ENCODE assay signal across 10 mouse cellular contexts in the genomic region with DNA sequence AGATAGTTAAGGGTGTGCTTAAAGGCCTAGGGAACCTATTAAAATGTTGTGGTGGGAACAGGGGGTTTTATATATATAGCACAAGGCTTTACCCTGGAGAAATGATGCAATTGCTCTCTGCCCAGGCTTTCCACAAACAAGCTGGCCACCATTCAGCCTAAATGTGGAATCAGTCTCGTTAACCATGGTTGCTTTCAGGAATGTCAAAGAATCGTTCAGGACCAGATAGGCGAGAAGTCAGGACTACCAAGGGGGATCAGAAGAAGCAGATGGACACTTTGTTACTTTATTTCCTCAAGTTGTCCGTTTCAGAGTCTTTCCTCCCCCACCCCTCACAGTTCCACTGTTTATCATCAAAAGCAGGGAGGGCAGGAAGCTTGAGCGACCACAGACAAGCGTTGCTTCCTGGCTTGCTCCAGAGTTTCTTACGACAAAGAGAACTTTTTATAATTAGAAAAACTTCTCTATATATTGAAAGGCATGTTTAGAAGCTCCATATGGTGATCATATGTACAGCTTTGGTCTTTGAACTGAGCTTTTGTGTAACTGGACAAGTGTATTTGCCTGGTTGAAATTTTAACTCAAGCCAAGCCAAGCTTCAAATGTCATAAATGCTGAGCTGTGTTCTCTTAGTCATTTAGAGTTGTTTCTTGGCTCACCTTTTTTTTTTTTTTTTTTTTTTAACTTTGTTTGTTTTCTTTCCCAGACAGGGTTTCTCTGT. TPM values are rescaled to one million over a fixed set of nuclear protein-coding genes. Genes with fewer than 3 reads are reported as not detected.
DNase-seq lines count a peak whose midpoint lies in the region; ATAC-seq and TF ChIP-seq lines count a peak whose summit lies in the region.
"Had no signal": no experiment of that assay in that cellular context is flagged by ENCODE, and none has a peak within 500 bp of the region (broad histone marks: within the 10 kb centered on the region; RNA-seq: fewer than 3 reads in every experiment).

No protein-coding gene starts in this region.

- H3K27ac ChIP-seq in kidney, postnatal 0 days: peak overlapping the region; percentile 70
- peak overlapping the region; percentile 72 for H3K27ac ChIP-seq in embryonic facial prominence, embryonic 13.5 days
- H3K27ac ChIP-seq in liver, embryonic 16.5 days (ENCODE audit: low read length): peak overlapping the region; percentile 61
- H3K27ac ChIP-seq in forebrain, embryonic 15.5 days (replicated peaks): no peak overlapping the region

- peak overlapping the region; percentile 5; the same call in 1 of the 2 replicates for H3K9ac ChIP-seq in kidney, postnatal 0 days (ENCODE audit: low read depth, low read length)
- 0 out of 2 replicates have a peak overlapping the region, but pooled peaks have one; percentile 40 for H3K9ac ChIP-seq in embryonic facial prominence, embryonic 13.5 days
- no peak overlapping the region for H3K9ac ChIP-seq in liver, embryonic 16.5 days (ENCODE audit: low read depth, low read length)
- no peak overlapping the region for H3K9ac ChIP-seq in forebrain, embryonic 15.5 days (replicated peaks)

- no peaks in the 10 kb centered on the region for H3K9me3 ChIP-seq in kidney, postnatal 0 days (replicated peaks; ENCODE audit: low read length)
- H3K9me3 ChIP-seq in embryonic facial prominence, embryonic 13.5 days: no peaks in the 10 kb centered on the region
- H3K9me3 ChIP-seq in liver, embryonic 16.5 days (replicated peaks; ENCODE audit: control insufficient read depth, low read length): no peaks in the 10 kb centered on the region
- H3K9me3 ChIP-seq in forebrain, embryonic 15.5 days: no peaks in the 10 kb centered on the region

- peaks cover 17% of the 10 kb centered on the region; the same call in 1 of the 2 replicates for H3K36me3 ChIP-seq in kidney, postnatal 0 days (ENCODE audit: insufficient read depth, low read length)
- H3K36me3 ChIP-seq in embryonic facial prominence, embryonic 13.5 days: peaks cover 43% of the 10 kb centered on the region
- peaks cover 6% of the 10 kb centered on the region; the same call in 1 of the 2 replicates for H3K36me3 ChIP-seq in liver, embryonic 16.5 days (ENCODE audit: control insufficient read depth, insufficient read depth)
- no peaks in the 10 kb centered on the region for H3K36me3 ChIP-seq in forebrain, embryonic 15.5 days

- H3K4me2 ChIP-seq in kidney, postnatal 0 days (ENCODE audit: low read length): peak overlapping the region; percentile 83
- peak overlapping the region; percentile 69 for H3K4me2 ChIP-seq in embryonic facial prominence, embryonic 13.5 days
- peak overlapping the region; percentile 7; the same call in 1 of the 2 replicates for H3K4me2 ChIP-seq in liver, embryonic 16.5 days (ENCODE audit: low read depth, low read length)
- no peak overlapping the region for H3K4me2 ChIP-seq in forebrain, embryonic 15.5 days (replicated peaks)

- no peak for ATAC-seq in CD4-positive, CD25-positive, alpha-beta regulatory T cell, adult 4 months
- ATAC-seq in kidney, postnatal 0 days (replicated peaks; ENCODE audit: low FRiP score, low read depth): no peak
- no peak for ATAC-seq in embryonic facial prominence, embryonic 13.5 days (ENCODE audit: insufficient number of reproducible peaks, insufficient read depth, low FRiP score, low TSS enrichment, low read depth)
- no peak for ATAC-seq in liver, embryonic 16.5 days (ENCODE audit: low read depth)
- no peak for ATAC-seq in forebrain, embryonic 15.5 days (replicated peaks)
- ATAC-seq: midbrain, embryonic 16.5 days had no signal

- DNase-seq in CD4-positive, CD25-positive, alpha-beta regulatory T cell, adult 2 months (ENCODE audit: low read depth, low spot score): peak; percentile 53
- no peak for DNase-seq in kidney, postnatal 0 days (ENCODE audit: low spot score)
- DNase-seq in kidney, postnatal 25 days: no peak
- no peak for DNase-seq in right cerebral cortex, adult 2 months (ENCODE audit: low spot score in 2 of 2)
- DNase-seq: cerebellum, postnatal 14 days had no signal

- H3K27me3 ChIP-seq in kidney, postnatal 0 days (ENCODE audit: insufficient read depth, low read length): no peaks in the 10 kb centered on the region
- H3K27me3 ChIP-seq in embryonic facial prominence, embryonic 13.5 days: no peaks in the 10 kb centered on the region
- H3K27me3 ChIP-seq in liver, embryonic 16.5 days (ENCODE audit: control insufficient read depth, insufficient read depth, low read depth, low read length): no peaks in the 10 kb centered on the region
- no peaks in the 10 kb centered on the region for H3K27me3 ChIP-seq in forebrain, embryonic 15.5 days

- 29% methylated on average over 7 of the region's 7 CpGs for WGBS in kidney, postnatal 0 days
- WGBS in embryonic facial prominence, embryonic 13.5 days: 44% methylated on average over 7 of the region's 7 CpGs
- WGBS in liver, embryonic 16.5 days (ENCODE audit: insufficient replicate concordance): 11% methylated on average over 7 of the region's 7 CpGs
- 50% methylated on average over 7 of the region's 7 CpGs for WGBS in forebrain, embryonic 15.5 days

- H3K4me3 ChIP-seq in kidney, postnatal 0 days (replicated peaks; ENCODE audit: low read depth, low read length): no peak overlapping the region
- H3K4me3 ChIP-seq in embryonic facial prominence, embryonic 13.5 days: no peak overlapping the region
- no peak overlapping the region for H3K4me3 ChIP-seq in liver, embryonic 16.5 days (ENCODE audit: low read depth, low read length)
- no peak overlapping the region for H3K4me3 ChIP-seq in forebrain, embryonic 15.5 days

- peaks cover 12% of the 10 kb centered on the region; the same call in 1 of the 2 replicates for H3K4me1 ChIP-seq in kidney, postnatal 0 days (replicated peaks; ENCODE audit: insufficient read depth, low read length)
- peaks cover 36% of the 10 kb centered on the region for H3K4me1 ChIP-seq in embryonic facial prominence, embryonic 13.5 days
- peaks cover 18% of the 10 kb centered on the region for H3K4me1 ChIP-seq in liver, embryonic 16.5 days (ENCODE audit: control insufficient read depth, low read depth, low read length)
- peaks cover 5% of the 10 kb centered on the region for H3K4me1 ChIP-seq in forebrain, embryonic 15.5 days

- TF ChIP-seq CTCF in kidney, postnatal 0 days (IDR thresholded peaks at IDR 0.05; ENCODE audit: low read depth): no peak

RNA-seq across cellular contexts. Expression of gene Cflar, which starts 5.0 kb away (rescaled TPM):
- 100 to 1,000 TPM; 158 to 204 TPM for polyA plus RNA-seq in CD4-positive, CD25-positive, alpha-beta regulatory T cell, adult 4 months (2017; shearing (Covaris generic))
- 62.1 and 66.4 TPM in 2 replicates for polyA plus RNA-seq in kidney, postnatal 0 days (2015; fragmentation: Nextera tagmentation; extraction: Ambion mirVana)
- 39.0 and 44.4 TPM in 2 replicates for polyA plus RNA-seq in embryonic facial prominence, embryonic 13.5 days (2015; fragmentation: Nextera tagmentation; extraction: Ambion mirVana)
- polyA plus RNA-seq in liver, embryonic 16.5 days (2015; fragmentation: Nextera tagmentation; extraction: Ambion mirVana): 18.3 and 19.1 TPM in 2 replicates
- polyA plus RNA-seq in forebrain, embryonic 15.5 days (2015; fragmentation: Nextera tagmentation; extraction: Ambion mirVana): 18.9 and 20.6 TPM in 2 replicates

RNA-seq across cellular contexts. Expression of gene Als2cr12, which starts 20.5 kb away (rescaled TPM):
- under 1 TPM in 1 of 2 experiments, not detected in 1; 0.16 TPM for polyA plus RNA-seq in CD4-positive, CD25-positive, alpha-beta regulatory T cell, adult 4 months (2017; shearing (Covaris generic))
- 0.92 and 0.96 TPM in 2 replicates for polyA plus RNA-seq in kidney, postnatal 0 days (2015; fragmentation: Nextera tagmentation; extraction: Ambion mirVana)
- not detected in 2 replicates for polyA plus RNA-seq in embryonic facial prominence, embryonic 13.5 days (2015; fragmentation: Nextera tagmentation; extraction: Ambion mirVana)
- polyA plus RNA-seq in liver, embryonic 16.5 days (2015; fragmentation: Nextera tagmentation; extraction: Ambion mirVana): not detected in 2 replicates
- not detected in 2 replicates for polyA plus RNA-seq in forebrain, embryonic 15.5 days (2015; fragmentation: Nextera tagmentation; extraction: Ambion mirVana)
- polyA plus RNA-seq: midbrain, embryonic 16.5 days had no signal

Comparison
In these comparisons a context has a peak if more than half of its experiments do, and no peak if none do; other contexts are left out.
1. H3K9ac ChIP-seq: peak in kidney, postnatal 0 days (single experiment) and embryonic facial prominence, embryonic 13.5 days (single experiment); none in liver, embryonic 16.5 days (single experiment) and forebrain, embryonic 15.5 days (single experiment).